Mouse (Mus musculus) left cerebral cortex, postnatal 4 days (tissue): ENCODE measurements around the gene Gm4756. TPM values are rescaled to one million over a fixed set of nuclear protein-coding genes. Genes with fewer than 3 reads are reported as not detected.

ENCODE experiments used
- total RNA-seq, 2 experiments: library from RNA; stranded (reverse); gene quantifications; 2 replicates each; pipeline ENCODE4 v1.2.3; 2021

Gene Gm4756
- total RNA-seq, 2 experiments from 2014 or later = not detected

Other genes with a start within 250 kb of the Gm4756 start
- gene Rtn1, start 240.6 kb downstream of the Gm4756 start, total RNA-seq = 1,000 to 10,000 TPM; 1,597 to 1,728 TPM
- gene Lrrc9, start 207.8 kb downstream of the Gm4756 start, total RNA-seq = 1 to 10 TPM; 5.4 to 5.7 TPM
- gene Pcnx4, start 113.3 kb downstream of the Gm4756 start, total RNA-seq = 10 to 100 TPM; 28.5 to 31.8 TPM
- 10 to 100 TPM; 15.0 to 15.8 TPM for gene Dhrs7, start 15.2 kb upstream of the Gm4756 start, total RNA-seq
- gene Ppm1a, start 107.8 kb upstream of the Gm4756 start, total RNA-seq = 100 to 1,000 TPM; 234 to 247 TPM